Mouse (Mus musculus): Measurements from ENCODE around the gene Lcn4.

- no peak for TF ChIP-seq E2F4 (IDR thresholded peaks at IDR 0.05; ENCODE audit: insufficient read depth)
- TF ChIP-seq POLR2A (IDR thresholded peaks at IDR 0.05; ENCODE audit: insufficient read length, low read depth), result no peak
- no peak for TF ChIP-seq POLR2AphosphoS2 (IDR thresholded peaks at IDR 0.05; ENCODE audit: insufficient read length, low read depth)
- no peak for TF ChIP-seq MAX (IDR thresholded peaks at IDR 0.05; ENCODE audit: low read depth)
- no peak for TF ChIP-seq SRF (IDR thresholded peaks at IDR 0.05; ENCODE audit: control insufficient read depth, insufficient read length, low read depth)
- no peak for TF ChIP-seq TCF12 (IDR thresholded peaks at IDR 0.05; ENCODE audit: insufficient read depth, poor library complexity, severe bottlenecking)
- TF ChIP-seq MYOG (IDR thresholded peaks at IDR 0.05; ENCODE audit: control insufficient read depth in 1 of 3, insufficient read depth in 1 of 3, insufficient read length in 2 of 3, low read depth in 2 of 3), result no peak
- no peak for TF ChIP-seq CEBPB (IDR thresholded peaks at IDR 0.05; ENCODE audit: insufficient read depth, poor library complexity, severe bottlenecking)
Measured at GRCm38 (mm10) chr2:26671182-26671581, at the start of gene Lcn4.
